Mouse (Mus musculus): ENCODE measurements at regions not wholly inside any gene's neighbourhood (a gene's known extent, or its start where the extent isn't known, plus 50 kb on each side); places are given as distances from the start of the nearest gene placed in this dataset.

- no peak overlapping the region for H3K27ac ChIP-seq (ENCODE audit: low read depth, low read length)
- WGBS = 89% methylated on average over 1 of the region's 1 CpGs
- no peak overlapping the region for H3K4me2 ChIP-seq (ENCODE audit: low read depth, low read length, poor library complexity, severe bottlenecking)
- H3K4me3 ChIP-seq (ENCODE audit: low read depth, low read length) = no peak overlapping the region
- no peaks in the 10 kb centered on the region for H3K27me3 ChIP-seq (ENCODE audit: insufficient read depth, low read length)
- DNase-seq (ENCODE audit: low spot score) (no peak), ATAC-seq (ENCODE audit: low FRiP score) (no peak)
- H3K4me1 ChIP-seq (ENCODE audit: insufficient read depth, low read length) = no peaks in the 10 kb centered on the region
- no peak for TF ChIP-seq CTCF (IDR thresholded peaks at IDR 0.05)
- no peaks in the 10 kb centered on the region for H3K9me3 ChIP-seq (ENCODE audit: low read length)
- H3K36me3 ChIP-seq (ENCODE audit: insufficient read depth, low read length) = no peaks in the 10 kb centered on the region
- no peak overlapping the region for H3K9ac ChIP-seq (replicated peaks; ENCODE audit: low read length, poor library complexity, severe bottlenecking)
Measured at GRCm38 (mm10) chr12:64736008-64736663, 181.6 kb upstream of the Gm527 start.

GRCm38 (mm10) chr12:64703419-64703818 lies 214.3 kb upstream of the Gm527 start:
- no peaks in the 10 kb centered on the region for H3K36me3 ChIP-seq (ENCODE audit: insufficient read depth, low read length)
- H3K9ac ChIP-seq (replicated peaks; ENCODE audit: low read length, poor library complexity, severe bottlenecking) = no peak overlapping the region
- H3K9me3 ChIP-seq (ENCODE audit: low read length) = no peaks in the 10 kb centered on the region
- H3K27ac ChIP-seq (ENCODE audit: low read depth, low read length) = no peak overlapping the region
- no peaks in the 10 kb centered on the region for H3K4me1 ChIP-seq (ENCODE audit: insufficient read depth, low read length)
- no peaks in the 10 kb centered on the region for H3K27me3 ChIP-seq (ENCODE audit: insufficient read depth, low read length)
- DNase-seq (ENCODE audit: low spot score) = no peak
- no peak overlapping the region for H3K4me3 ChIP-seq (ENCODE audit: low read depth, low read length)
- TF ChIP-seq CTCF (IDR thresholded peaks at IDR 0.05) = no peak
- no peak overlapping the region for H3K4me2 ChIP-seq (ENCODE audit: low read depth, low read length, poor library complexity, severe bottlenecking)
- 95% methylated on average over 5 of the region's 5 CpGs for WGBS
- ATAC-seq (ENCODE audit: low FRiP score) = no peak

GRCm38 (mm10) chr12:64701066-64701465 lies 216.6 kb upstream of the Gm527 start:
- no peak for ATAC-seq (ENCODE audit: low FRiP score)
- no peak overlapping the region for H3K4me3 ChIP-seq (ENCODE audit: low read depth, low read length)
- H3K27me3 ChIP-seq (ENCODE audit: insufficient read depth, low read length) = no peaks in the 10 kb centered on the region
- no peak overlapping the region for H3K4me2 ChIP-seq (ENCODE audit: low read depth, low read length, poor library complexity, severe bottlenecking)
- no peak for TF ChIP-seq CTCF (IDR thresholded peaks at IDR 0.05)
- H3K9me3 ChIP-seq (ENCODE audit: low read length) = no peaks in the 10 kb centered on the region
- no peak overlapping the region for H3K9ac ChIP-seq (replicated peaks; ENCODE audit: low read length, poor library complexity, severe bottlenecking)
- H3K27ac ChIP-seq (ENCODE audit: low read depth, low read length) = no peak overlapping the region
- H3K4me1 ChIP-seq (ENCODE audit: insufficient read depth, low read length) = no peaks in the 10 kb centered on the region
- DNase-seq (ENCODE audit: low spot score) = no peak
- WGBS = 78% methylated on average over 3 of the region's 3 CpGs
- H3K36me3 ChIP-seq (ENCODE audit: insufficient read depth, low read length) = no peaks in the 10 kb centered on the region

GRCm38 (mm10) chr12:64695343-64695742 lies 220.9 kb upstream of the Fscb start:
- Histone ChIP-seq H3K9ac (replicated peaks; ENCODE audit: low read length, poor library complexity, severe bottlenecking) (no peak overlapping the region), H3K27me3 (ENCODE audit: insufficient read depth, low read length) (no peaks in the 10 kb centered on the region), H3K9me3 (ENCODE audit: low read length) (no peaks in the 10 kb centered on the region), H3K4me1 (ENCODE audit: insufficient read depth, low read length) (no peaks in the 10 kb centered on the region), H3K36me3 (ENCODE audit: insufficient read depth, low read length) (no peaks in the 10 kb centered on the region), H3K4me3 (ENCODE audit: low read depth, low read length) (no peak overlapping the region), H3K27ac (ENCODE audit: low read depth, low read length) (no peak overlapping the region), H3K4me2 (ENCODE audit: low read depth, low read length, poor library complexity, severe bottlenecking) (no peak overlapping the region)
- no peak for DNase-seq (ENCODE audit: low spot score)
- TF ChIP-seq CTCF (IDR thresholded peaks at IDR 0.05) = no peak
- no peak for ATAC-seq (ENCODE audit: low FRiP score)
- 79% methylated on average over 1 of the region's 1 CpGs for WGBS

GRCm38 (mm10) chr12:64692196-64693169 lies 218.0 kb upstream of the Fscb start:
- Histone ChIP-seq H3K4me1 (ENCODE audit: insufficient read depth, low read length) (no peaks in the 10 kb centered on the region), H3K4me2 (ENCODE audit: low read depth, low read length, poor library complexity, severe bottlenecking) (no peak overlapping the region), H3K36me3 (ENCODE audit: insufficient read depth, low read length) (no peaks in the 10 kb centered on the region), H3K9me3 (ENCODE audit: low read length) (no peaks in the 10 kb centered on the region), H3K27me3 (ENCODE audit: insufficient read depth, low read length) (no peaks in the 10 kb centered on the region), H3K9ac (replicated peaks; ENCODE audit: low read length, poor library complexity, severe bottlenecking) (no peak overlapping the region), H3K4me3 (ENCODE audit: low read depth, low read length) (no peak overlapping the region), H3K27ac (ENCODE audit: low read depth, low read length) (no peak overlapping the region)
- WGBS = 27% methylated on average over 10 of the region's 10 CpGs
- DNase-seq (ENCODE audit: low spot score) = peak; percentile 5
- ATAC-seq (ENCODE audit: low FRiP score) = peak; percentile 54; the same call in 1 of the 2 replicates
- TF ChIP-seq CTCF (IDR thresholded peaks at IDR 0.05) = no peak

- Histone ChIP-seq H3K27ac (ENCODE audit: low read depth, low read length) (no peak overlapping the region), H3K4me1 (ENCODE audit: insufficient read depth, low read length) (no peaks in the 10 kb centered on the region), H3K36me3 (ENCODE audit: insufficient read depth, low read length) (no peaks in the 10 kb centered on the region), H3K27me3 (ENCODE audit: insufficient read depth, low read length) (no peaks in the 10 kb centered on the region), H3K9ac (replicated peaks; ENCODE audit: low read length, poor library complexity, severe bottlenecking) (no peak overlapping the region), H3K4me2 (ENCODE audit: low read depth, low read length, poor library complexity, severe bottlenecking) (no peak overlapping the region), H3K4me3 (ENCODE audit: low read depth, low read length) (no peak overlapping the region), H3K9me3 (ENCODE audit: low read length) (no peaks in the 10 kb centered on the region)
- DNase-seq (ENCODE audit: low spot score) = no peak
- ATAC-seq (ENCODE audit: low FRiP score) = no peak
- no peak for TF ChIP-seq CTCF (IDR thresholded peaks at IDR 0.05)
Measured at GRCm38 (mm10) chr12:64689642-64690041, 215.2 kb upstream of the Fscb start.

All from midbrain, postnatal 0 days (tissue).